Mouse (Mus musculus): ENCODE data around the gene Thyn1.

GRCm38 (mm10) chr9:27006866-27007265 lies 7.4 kb downstream of the Thyn1 start:
- TF ChIP-seq TAL1 (IDR thresholded peaks at IDR 0.05; ENCODE audit: low read length) (no peak), GATA1 (IDR thresholded peaks at IDR 0.05; ENCODE audit: low read length) (no peak)
